ENCODE assay signal across 8 mouse cellular contexts in genomic region chr6:128362381-128363006, GRCm38 (mm10). TPM values are rescaled to one million over a fixed set of nuclear protein-coding genes. Genes with fewer than 3 reads are reported as not detected.
A peak's percentile ranks its signal among the peaks of the same experiment; 100 is the strongest.
DNase-seq lines count a peak whose midpoint lies in the region; ATAC-seq lines count a peak whose summit lies in the region.

TSS of gene Rhno1 (minus strand) at chr6:128362911.
TSS of gene Foxm1 (plus strand) at chr6:128362967.

- peak within 1 kb of the TSS; percentile 66 for H3K4me3 ChIP-seq in hindbrain, embryonic 15.5 days

- peak within 1 kb of the TSS; percentile 99 for H3K4me2 ChIP-seq in hindbrain, embryonic 15.5 days

- peak within 1 kb of the TSS; percentile 90 for H3K27ac ChIP-seq in hindbrain, embryonic 15.5 days (replicated peaks)

- peaks cover 8% of the 10 kb centered on the region; the same call in 1 of the 2 replicates for H3K36me3 ChIP-seq in hindbrain, embryonic 15.5 days

- peak within 1 kb of the TSS; percentile 69 for H3K9ac ChIP-seq in hindbrain, embryonic 15.5 days

- no peaks in the 10 kb centered on the region for H3K27me3 ChIP-seq in hindbrain, embryonic 15.5 days

- peak; percentile 90 for ATAC-seq in hindbrain, embryonic 15.5 days (ENCODE audit: low FRiP score, low read depth)

- H3K4me1 ChIP-seq in hindbrain, embryonic 15.5 days (replicated peaks), result peaks cover 35% of the 10 kb centered on the region

- DNase-seq in WW6 (ENCODE audit: low read depth, low spot score), result peak; percentile 68
- peak; percentile 81 to 83 for DNase-seq in cerebellum, postnatal 36 days
- peak; percentile 79 for DNase-seq in gastrocnemius, adult 18-20 months (ENCODE audit: low spot score)
- DNase-seq in left cerebral cortex, adult 18-20 months (ENCODE audit: low spot score in 2 of 2), result peak; percentile 80 to 86
- peak; percentile 88 to 91 for DNase-seq in lung, postnatal 4 days
- DNase-seq in retina, postnatal 7 days (ENCODE audit: low read depth, low spot score), result peak; percentile 60
- peak; percentile 75 to 82 for DNase-seq in urinary bladder, adult 18-20 months (ENCODE audit: low spot score in 2 of 2)

- no peaks in the 10 kb centered on the region for H3K9me3 ChIP-seq in hindbrain, embryonic 15.5 days

- WGBS in hindbrain, embryonic 15.5 days, result under 1% methylated on average over 66 of the region's 76 CpGs

RNA-seq across cellular contexts. Expression of gene Rhno1, which starts in this region (rescaled TPM):
- 1 to 10 TPM; 6.2 to 6.7 TPM for total RNA-seq in gastrocnemius, adult 18-20 months (2021)
- polyA plus RNA-seq in hindbrain, embryonic 15.5 days (2015; fragmentation: Nextera tagmentation; extraction: Ambion mirVana), result 80.7 and 83.5 TPM in 2 replicates
- 10 to 100 TPM; 18.0 to 18.8 TPM for total RNA-seq in left cerebral cortex, adult 18-20 months (2021)

RNA-seq across cellular contexts. Expression of gene Foxm1, which starts in this region (rescaled TPM):
- under 1 TPM; 0.11 to 0.19 TPM for total RNA-seq in gastrocnemius, adult 18-20 months (2021)
- 9.0 and 10.5 TPM in 2 replicates for polyA plus RNA-seq in hindbrain, embryonic 15.5 days (2015; fragmentation: Nextera tagmentation; extraction: Ambion mirVana)
- total RNA-seq in left cerebral cortex, adult 18-20 months (2021), result 1 to 10 TPM; 1.1 to 1.2 TPM

Comparison
In these comparisons a context has a peak if more than half of its experiments do, and no peak if none do; other contexts are left out.
1. Peak in every context shown above with its lines: DNase-seq, ATAC-seq, H3K4me3 ChIP-seq and H3K27ac ChIP-seq.